20 mouse cellular contexts compared by ENCODE assay signal in genomic region chr5:114067543-114067942, GRCm38 (mm10). TPM values are rescaled to one million over a fixed set of nuclear protein-coding genes. Genes with fewer than 3 reads are reported as not detected.
DNase-seq lines count a peak whose midpoint lies in the region; TF ChIP-seq lines count a peak whose summit lies in the region.
"Had no signal": no experiment of that assay in that cellular context is flagged by ENCODE, and none has a peak within 500 bp of the region (broad histone marks: within the 10 kb centered on the region; RNA-seq: fewer than 3 reads in every experiment).

No protein-coding gene starts in this region.

- H3K4me1 ChIP-seq in testis, adult 2 months (ENCODE audit: control insufficient read depth, insufficient read depth, low read length) = peaks cover 2% of the 10 kb centered on the region; the same call in 1 of the 2 replicates
- peaks cover 35 to 91% of the 10 kb centered on the region in 2 experiments for H3K4me1 ChIP-seq in CH12.LX (ENCODE audit: control insufficient read depth in 1 of 2, insufficient read depth in 2 of 2)

- TF ChIP-seq CTCF in testis, adult 2 months (IDR thresholded peaks at IDR 0.05; ENCODE audit: control insufficient read depth, insufficient read depth, insufficient replicate concordance, low read depth, low read length) = no peak
- no peak for TF ChIP-seq CTCF in CH12.LX (conservative IDR thresholded peaks at IDR 0.05 in 1 of 2, IDR thresholded peaks at IDR 0.05 in 1 of 2; ENCODE audit: low read depth in 2 of 2, low read length in 2 of 2)

- TF ChIP-seq POLR2A in testis, adult 2 months (IDR thresholded peaks at IDR 0.05; ENCODE audit: control insufficient read depth, low read depth, low read length) = no peak
- peak; percentile 50 for TF ChIP-seq POLR2A in CH12.LX (IDR thresholded peaks at IDR 0.05; ENCODE audit: low read depth, low read length)

- peak overlapping the region; percentile 90 for H3K4me3 ChIP-seq in testis, adult 2 months (ENCODE audit: control insufficient read depth, low read depth, low read length)
- no peak overlapping the region for H3K4me3 ChIP-seq in CH12.LX (replicated peaks in 1 of 3; ENCODE audit: low read depth in 2 of 3, low read length in 2 of 3, poor library complexity in 1 of 3)

- no peaks in the 10 kb centered on the region for H3K27me3 ChIP-seq in testis, adult 2 months (ENCODE audit: control insufficient read depth, insufficient read depth, low read length)
- no peaks in the 10 kb centered on the region for H3K27me3 ChIP-seq in CH12.LX (replicated peaks)
- H3K27me3 ChIP-seq: Patski had no signal

- no peak for TF ChIP-seq RAD21 in CH12.LX (IDR thresholded peaks at IDR 0.05; ENCODE audit: low read depth, low read length)

- H3K27ac ChIP-seq in testis, adult 2 months (ENCODE audit: control insufficient read depth, insufficient read depth, low read depth, low read length) = no peak overlapping the region
- H3K27ac ChIP-seq in CH12.LX (ENCODE audit: insufficient read depth, low read depth) = peak overlapping the region; percentile 51; the same call in 1 of the 2 replicates

- in situ Hi-C loops in CH12.LX (cut with MboI; ENCODE audit: low pct_ligation_motif_present, low pct_unique_long_range_greater_than_20kb, low sequenced_read_pairs) = no loop called here

- H3K79me2 ChIP-seq in CH12.LX (replicated peaks; ENCODE audit: control insufficient read depth, extremely low read depth, insufficient read depth, poor library complexity, severe bottlenecking) = no peaks in the 10 kb centered on the region

- no peaks in the 10 kb centered on the region for H3K36me3 ChIP-seq in testis, adult 2 months (ENCODE audit: control insufficient read depth, insufficient read depth, low read length)
- H3K36me3 ChIP-seq in CH12.LX (replicated peaks in 1 of 2; ENCODE audit: control insufficient read depth in 1 of 2, insufficient read depth in 1 of 2, low read length in 1 of 2) = peaks cover 0 to 7% of the 10 kb centered on the region in 2 experiments
- H3K36me3 ChIP-seq: G1E had no signal

- peak; percentile 46; the same call in 1 of the 2 replicates for TF ChIP-seq EP300 in CH12.LX (IDR thresholded peaks at IDR 0.05; ENCODE audit: low read length)

- 0 out of 2 replicates have a peak overlapping the region, but pooled peaks have one; percentile 4 for H3K4me2 ChIP-seq in CH12.LX (ENCODE audit: insufficient read depth, low read depth, poor library complexity, severe bottlenecking)

- dilution Hi-C loops in CH12.LX (cut with MboI; ENCODE audit: extremely low pct_ligation_motif_present, extremely low pct_unique_long_range_greater_than_20kb, low sequenced_read_pairs) = no loop called here

- H3K9me3 ChIP-seq in CH12.LX (replicated peaks; ENCODE audit: low read length) = peaks cover 3% of the 10 kb centered on the region
- H3K9me3 ChIP-seq: G1E had no signal

- no peak for DNase-seq in testis, postnatal 10 days (ENCODE audit: low spot score)
- peak; percentile 52 for DNase-seq in CH12.LX (ENCODE audit: extremely low read depth)
- no peak for DNase-seq in urinary bladder, postnatal 36 days (ENCODE audit: low spot score in 2 of 2)
- DNase-seq: adrenal gland, adult 2 months; adrenal gland, adult 8-10 months; adrenal gland, postnatal 10 days; adrenal gland, postnatal 14 days; adrenal gland, postnatal 25 days; adrenal gland, postnatal 36 days; B cell, adult 2 months; cerebellum, adult 11 months; cerebellum, adult 11-12 months; cerebellum, adult 18-20 months; cerebellum, adult 2 months had no signal

- no peak overlapping the region for H3K9ac ChIP-seq in CH12.LX (ENCODE audit: insufficient read depth, low read depth)

TF ChIP-seq in CH12.LX, 34 proteins besides CTCF, POLR2A, EP300 and RAD21:
- no peak for TF ChIP-seq GABPA (IDR thresholded peaks at IDR 0.05; ENCODE audit: insufficient replicate concordance, low read depth, low read length)
- TF ChIP-seq JUND (conservative IDR thresholded peaks at IDR 0.05; ENCODE audit: low read depth, low read length) = no peak
- no peak for TF ChIP-seq ELF1 (IDR thresholded peaks at IDR 0.05; ENCODE audit: low read depth, low read length)
- TF ChIP-seq IRF4 (IDR thresholded peaks at IDR 0.05; ENCODE audit: low read depth, low read length) = peak; percentile 39; the same call in 1 of the 2 replicates
- TF ChIP-seq USF1 (IDR thresholded peaks at IDR 0.05; ENCODE audit: low read depth, low read length) = peak; percentile 46; the same call in 1 of the 2 replicates
- TF ChIP-seq PAX5 (IDR thresholded peaks at IDR 0.05; ENCODE audit: low read length) = no peak
- no peak for TF ChIP-seq MYC (IDR thresholded peaks at IDR 0.05; ENCODE audit: low read depth, low read length)
- TF ChIP-seq NELFE (IDR thresholded peaks at IDR 0.05; ENCODE audit: low read depth, low read length) = no peak
- no peak for TF ChIP-seq BHLHE40 (IDR thresholded peaks at IDR 0.05; ENCODE audit: low read depth, low read length)
- 0 out of 2 replicates have a peak, but pooled peaks have one; percentile 23 for TF ChIP-seq TBP (conservative IDR thresholded peaks at IDR 0.05; ENCODE audit: low read depth, low read length)
- peak; percentile 56; the same call in 1 of the 2 replicates for TF ChIP-seq MEF2A (IDR thresholded peaks at IDR 0.05; ENCODE audit: borderline replicate concordance, low read depth, low read length)
- no peak for TF ChIP-seq NRF1 (IDR thresholded peaks at IDR 0.05; ENCODE audit: low read depth, low read length)
- no peak for TF ChIP-seq USF2 (conservative IDR thresholded peaks at IDR 0.05; ENCODE audit: low read depth, low read length)

RNA-seq across cellular contexts. Expression of gene Usp30, which starts 2.3 kb away (rescaled TPM):
- polyA plus RNA-seq in testis, adult 2 months (2012; rRNA removed) = 71.5 and 85.1 TPM in 2 replicates
- total RNA-seq in CH12.LX (2012; rRNA removed) (11.5 and 13.0 TPM in 2 replicates), CH12.LX (2014; rRNA removed) (13.0 and 15.5 TPM in 2 replicates)
- 14.5 and 16.1 TPM in 2 replicates for polyA plus RNA-seq in CH12.LX (2012; ENCODE audit: insufficient read length, low read depth)

RNA-seq across cellular contexts. Expression of gene Svop, which starts 23.8 kb away (rescaled TPM):
- polyA plus RNA-seq in testis, adult 2 months (2012; rRNA removed) = 21.9 and 27.0 TPM in 2 replicates
- total RNA-seq in CH12.LX (2012; rRNA removed) = 0.38 and 1.1 TPM in 2 replicates
- total RNA-seq in CH12.LX (2014; rRNA removed) = 0.20 and 0.31 TPM in 2 replicates
- polyA plus RNA-seq in CH12.LX (2012; ENCODE audit: insufficient read length, low read depth) = 0.40 and 0.51 TPM in 2 replicates
- total RNA-seq: MEL had no signal
- polyA plus RNA-seq: activated CD4-positive, CD25-positive, alpha-beta regulatory T cell, adult 4 months; CD4-positive, CD25-positive, alpha-beta regulatory T cell, adult 4 months; G1E had no signal

Comparison
In these comparisons a context has a peak if more than half of its experiments do, and no peak if none do; other contexts are left out.
1. RNA of gene Svop, which starts 23.8 kb away (polyA plus RNA-seq): 21.9 to 27.0 TPM in testis, adult 2 months; 0.40 to 0.51 TPM in CH12.LX; every median in the first group is over 10 times any median in the second.